Mouse (Mus musculus) limb, embryonic 14.5 days (tissue): Measurements from ENCODE around the gene Slc12a7. TPM values are rescaled to one million over a fixed set of nuclear protein-coding genes. Genes with fewer than 3 reads are reported as not detected.
A peak's percentile ranks its signal among the peaks of the same experiment; 100 is the strongest.

ENCODE experiments used
- ATAC-seq: fragments of 200-750 bp; cut with Nextera tagmentation; 2 replicates; pipeline ENCODE4 v1.8.0; 2017; ENCODE audit warnings: low read depth, moderate number of reproducible peaks, moderate TSS enrichment; ENCODE audit not compliant: low FRiP score
- DNase-seq: peaks from one replicate; pipeline ENCODE4 v3.0.0-alpha.2; 2015; ENCODE audit warnings: low spot score
- H3K27ac ChIP-seq: fragments of 300-500 bp; sonication (generic); replicated peaks from 2 replicates; pipeline ENCODE4 v1.5.1; 2014; ENCODE audit warnings: low read depth, mild to moderate bottlenecking, low read length, moderate library complexity, mixed read lengths
- H3K27me3 ChIP-seq: fragments of 300-500 bp; sonication (generic); 2 replicates; pipeline ENCODE4 v1.6.1; 2014; ENCODE audit warnings: low read length, mixed read lengths; ENCODE audit not compliant: control insufficient read depth, insufficient read depth
- H3K36me3 ChIP-seq: fragments of 300-500 bp; sonication (generic); 2 replicates; pipeline ENCODE4 v1.6.1; 2014; ENCODE audit warnings: mild to moderate bottlenecking, low read length, moderate library complexity, mixed read lengths; ENCODE audit not compliant: control insufficient read depth, insufficient read depth
- H3K4me1 ChIP-seq: fragments of 300-500 bp; sonication (generic); 2 replicates; pipeline ENCODE4 v1.6.1; 2014; ENCODE audit warnings: antibody characterized with exemption, low read length, mixed read lengths; ENCODE audit not compliant: control insufficient read depth, insufficient read depth
- H3K4me2 ChIP-seq: fragments of 300-500 bp; sonication (generic); replicated peaks from 2 replicates; pipeline ENCODE4 v1.6.1; 2014; ENCODE audit warnings: low read depth, mild to moderate bottlenecking, low read length, moderate library complexity; ENCODE audit not compliant: severe bottlenecking
- H3K4me3 ChIP-seq: fragments of 300-500 bp; sonication (generic); replicated peaks from 2 replicates; pipeline ENCODE4 v1.5.1; 2014; ENCODE audit warnings: low read length
- H3K9ac ChIP-seq: fragments of 300-500 bp; sonication (generic); 2 replicates; pipeline ENCODE4 v1.6.1; 2014; ENCODE audit warnings: mild to moderate bottlenecking, low read depth, low read length, moderate library complexity; ENCODE audit not compliant: severe bottlenecking
- H3K9me3 ChIP-seq: fragments of 300-500 bp; sonication (generic); 2 replicates; pipeline ENCODE4 v1.6.1; 2016; ENCODE audit warnings: low read length; ENCODE audit not compliant: control insufficient read depth
- POLR2A ChIP-seq: fragments of 200-500 bp; IDR thresholded peaks from 2 replicates; pipeline ENCODE4 v1.8.0; 2012; ENCODE audit warnings: inconsistent platforms, mild to moderate bottlenecking, moderate library complexity, borderline replicate concordance; ENCODE audit not compliant: insufficient read depth, insufficient read length; ENCODE audit errors: extremely low read depth
- WGBS: fragments of 180-500 bp; shearing (Covaris S2); extraction: QIAGEN DNeasy Blood & Tissue Kit; methylation state at CpG from one replicate; pipeline ENCODE4 v1.1.7; 2014; 5-methylcytosine and 5-hydroxymethylcytosine counted together
- polyA plus RNA-seq, 2 experiments: library from polyadenylated mRNA; depleted of rRNA in 1 of 2; stranded (reverse) in 1 of 2; unstranded in 1 of 2; fragments of >200 nt; fragmentation: Nextera tagmentation in 1 of 2; extraction: Ambion mirVana in 1 of 2; gene quantifications; 2 replicates each; pipeline versions ENCODE4 v1.2.1 to v1.2.3; 2012 to 2014

Gene Slc12a7
- polyA plus RNA-seq, 2 experiments = 16.5 to 32.8 TPM

DNA sequence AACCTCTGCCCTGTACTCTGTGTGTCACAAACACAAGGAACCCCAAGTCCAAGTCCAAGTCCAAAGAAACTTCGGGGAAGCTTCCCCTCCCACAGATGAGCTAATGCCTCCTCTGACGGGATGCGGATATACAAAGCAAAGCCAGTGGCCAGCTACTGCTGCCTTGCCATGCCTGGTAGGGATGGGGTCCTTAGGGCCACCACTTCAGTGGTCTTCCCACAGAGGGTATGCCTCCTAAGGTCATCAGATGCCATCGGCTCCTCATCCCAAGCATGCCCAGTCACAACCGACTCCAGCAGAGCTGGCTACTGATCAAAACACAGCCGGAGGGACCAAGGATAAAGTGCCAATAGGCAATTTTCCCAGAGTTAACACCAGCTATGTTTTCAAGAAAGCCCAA, 103.6 kb downstream of the Slc12a7 start:
- no peak overlapping the region for H3K4me3 ChIP-seq
- H3K4me2 ChIP-seq = no peak overlapping the region; the same call in 1 of the 2 replicates
- H3K4me1 ChIP-seq = peaks cover 54% of the 10 kb centered on the region
- no peak for ATAC-seq
- no peaks in the 10 kb centered on the region for H3K9me3 ChIP-seq
- no peak for DNase-seq
- no peaks in the 10 kb centered on the region for H3K36me3 ChIP-seq
- H3K27me3 ChIP-seq = no peaks in the 10 kb centered on the region
- no peak overlapping the region for H3K9ac ChIP-seq
- no peak for TF ChIP-seq POLR2A
- 47% methylated on average over 6 of the region's 6 CpGs for WGBS
- 0 out of 2 replicates have a peak overlapping the region, but pooled peaks have one; percentile 19 for H3K27ac ChIP-seq

DNA sequence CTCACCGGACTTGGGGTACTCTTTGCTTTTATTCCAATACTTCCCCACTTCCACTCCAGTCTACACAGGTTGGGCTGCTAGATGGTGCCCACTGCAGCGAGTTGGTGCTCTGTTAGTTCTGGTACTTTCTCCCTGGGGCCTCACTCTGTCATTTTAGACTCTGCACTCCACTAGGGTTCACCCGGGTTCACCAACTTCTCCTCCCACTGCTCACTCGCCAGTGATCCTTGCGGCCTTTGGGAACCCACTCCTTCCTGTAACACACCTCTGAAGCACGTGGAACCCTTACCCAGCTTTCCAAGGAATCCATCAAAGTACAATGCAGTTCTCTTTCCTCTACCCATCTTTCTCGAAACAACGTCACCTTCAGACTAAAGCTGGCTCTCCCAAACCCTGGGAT, 104.8 kb downstream of the Slc12a7 start:
- H3K4me1 ChIP-seq = peaks cover 49% of the 10 kb centered on the region
- DNase-seq (no peak), ATAC-seq (no peak)
- 74% methylated on average over 8 of the region's 8 CpGs for WGBS
- TF ChIP-seq POLR2A = no peak
- no peaks in the 10 kb centered on the region for H3K27me3 ChIP-seq
- no peak overlapping the region for H3K27ac ChIP-seq
- H3K4me2 ChIP-seq = no peak overlapping the region
- H3K9me3 ChIP-seq = no peaks in the 10 kb centered on the region
- H3K4me3 ChIP-seq = no peak overlapping the region
- no peak overlapping the region for H3K9ac ChIP-seq
- no peaks in the 10 kb centered on the region; the same call in 1 of the 2 replicates for H3K36me3 ChIP-seq

DNA sequence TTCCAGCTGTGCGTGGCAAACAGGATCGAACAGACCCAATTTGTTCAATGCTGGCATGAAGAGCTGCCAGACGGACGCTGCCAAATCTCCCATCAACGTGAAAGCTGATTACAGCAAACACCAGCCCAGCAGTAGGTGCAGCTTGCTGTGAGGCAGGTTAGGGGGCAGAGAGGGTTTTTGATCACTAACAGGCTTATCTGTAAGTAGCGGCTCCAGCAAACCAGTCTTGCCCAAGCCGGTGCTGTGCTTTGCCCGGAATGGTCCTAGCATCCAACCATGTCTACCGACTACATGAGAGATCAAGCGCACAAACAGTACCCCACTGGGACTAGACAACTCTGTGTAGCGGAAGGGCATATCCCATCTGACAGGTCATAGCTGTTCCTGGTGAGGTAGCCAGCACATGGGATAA, 106.2 kb downstream of the Slc12a7 start:
- H3K9me3 ChIP-seq = no peaks in the 10 kb centered on the region
- no peak overlapping the region for H3K4me3 ChIP-seq
- no peak overlapping the region for H3K4me2 ChIP-seq
- H3K27ac ChIP-seq = no peak overlapping the region
- no peaks in the 10 kb centered on the region; the same call in 1 of the 2 replicates for H3K36me3 ChIP-seq
- H3K27me3 ChIP-seq = no peaks in the 10 kb centered on the region
- H3K9ac ChIP-seq = no peak overlapping the region
- peaks cover 35% of the 10 kb centered on the region for H3K4me1 ChIP-seq
- ATAC-seq = no peak
- TF ChIP-seq POLR2A = no peak
- no peak for DNase-seq
- 58% methylated on average over 11 of the region's 11 CpGs for WGBS

- ATAC-seq (no peak), DNase-seq (no peak)
- H3K9me3 ChIP-seq = no peaks in the 10 kb centered on the region
- no peak overlapping the region for H3K9ac ChIP-seq
- H3K27ac ChIP-seq = no peak overlapping the region
- H3K36me3 ChIP-seq = no peaks in the 10 kb centered on the region; the same call in 1 of the 2 replicates
- no peak overlapping the region for H3K4me2 ChIP-seq
- H3K4me3 ChIP-seq = no peak overlapping the region
- H3K4me1 ChIP-seq = peaks cover 31% of the 10 kb centered on the region
- TF ChIP-seq POLR2A = no peak
- H3K27me3 ChIP-seq = no peaks in the 10 kb centered on the region
- WGBS = 60% methylated on average over 4 of the region's 4 CpGs
Observed at GRCm38 (mm10) chr13:73839740-73840139, 106.8 kb downstream of the Slc12a7 start.

DNA sequence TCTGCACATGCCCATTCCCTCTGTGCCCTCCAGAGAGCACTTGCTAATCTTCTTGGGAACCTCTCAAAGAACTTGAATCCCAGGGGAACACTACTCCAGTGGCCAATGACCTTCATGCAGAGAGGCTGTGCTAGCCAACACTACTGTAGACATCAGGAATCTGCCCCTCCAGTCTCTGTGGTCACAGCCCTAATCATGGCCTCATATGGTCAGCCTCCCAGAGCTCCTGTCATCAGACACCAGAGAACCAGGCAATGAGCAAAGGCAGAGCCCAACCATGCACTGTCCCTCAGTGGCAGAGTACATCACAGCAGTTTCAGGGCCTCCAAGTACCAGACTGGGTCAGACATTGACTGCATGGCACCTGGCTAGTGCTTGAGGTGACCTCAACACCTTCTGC, 109.8 kb downstream of the Slc12a7 start:
- no peak overlapping the region for H3K4me3 ChIP-seq
- peaks cover 4% of the 10 kb centered on the region; the same call in 1 of the 2 replicates for H3K4me1 ChIP-seq
- H3K4me2 ChIP-seq = no peak overlapping the region
- no peak for ATAC-seq
- no peak for TF ChIP-seq POLR2A
- no peaks in the 10 kb centered on the region; the same call in 1 of the 2 replicates for H3K36me3 ChIP-seq
- no peak for DNase-seq
- H3K9ac ChIP-seq = no peak overlapping the region
- H3K27ac ChIP-seq = no peak overlapping the region
- no peaks in the 10 kb centered on the region for H3K9me3 ChIP-seq
- H3K27me3 ChIP-seq = no peaks in the 10 kb centered on the region
